Mouse (Mus musculus): ENCODE results near the gene Rpl7l1. TPM values are rescaled to one million over a fixed set of nuclear protein-coding genes. Genes with fewer than 3 reads are reported as not detected.

Rpl7l1 gene
- polyA plus RNA-seq (2016; fragmentation: Nextera tagmentation; extraction: Ambion mirVana), result 130 and 141 TPM in 2 replicates

DNA sequence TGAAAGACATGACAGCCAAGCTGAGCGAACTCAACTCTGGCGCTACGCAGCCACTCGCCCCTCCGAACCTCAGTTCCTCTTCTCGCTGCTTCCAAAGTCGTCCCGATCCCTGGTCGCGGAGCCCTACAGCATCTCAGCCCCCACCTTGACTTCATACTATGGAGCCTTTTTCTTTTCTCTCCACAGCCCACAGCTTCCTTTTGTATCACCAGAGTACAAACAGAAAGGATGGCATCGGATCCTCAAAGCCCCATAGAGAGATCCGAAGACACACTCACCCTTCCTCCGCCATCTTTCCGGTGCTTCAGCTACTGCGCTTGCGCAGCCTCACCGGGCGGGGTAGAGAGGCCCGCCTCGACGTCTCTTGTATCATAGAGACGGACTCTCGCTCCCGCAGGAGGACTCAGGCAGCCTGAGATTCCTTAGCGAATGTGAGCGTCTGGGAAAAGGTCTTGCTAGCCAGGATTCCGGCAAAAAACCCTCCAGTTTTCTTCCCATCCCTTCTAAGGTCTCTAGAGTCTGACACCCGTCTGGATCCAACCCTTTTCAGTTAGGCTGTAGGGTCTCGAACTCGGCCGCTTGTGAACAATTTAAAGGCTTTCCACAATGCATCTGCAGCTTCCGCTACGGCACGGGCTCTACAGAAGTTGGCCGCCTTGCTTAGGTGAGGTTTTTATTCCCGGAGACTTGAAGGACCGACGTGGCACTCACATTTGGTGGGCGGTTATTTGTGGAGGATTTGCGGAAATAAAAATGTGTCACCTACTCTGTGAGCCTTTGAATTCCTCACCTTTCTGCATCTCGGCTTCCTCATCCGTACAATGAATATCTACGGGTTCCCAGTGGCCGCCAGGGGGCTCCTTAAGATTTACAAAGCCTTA, at the start of gene Rpl7l1:
TSS of gene Rpl7l1 (minus strand) at position 332 of the 881 bp plus-strand sequence.
- H3K9ac ChIP-seq, result peak within 1 kb of the TSS; percentile 80
- peak within 1 kb of the TSS; percentile 63 for H3K4me2 ChIP-seq (replicated peaks)
- WGBS, result 1% methylated on average over 44 of the region's 44 CpGs
- H3K4me1 ChIP-seq, result peaks cover 12% of the 10 kb centered on the region
- H3K36me3 ChIP-seq, result peaks cover 31% of the 10 kb centered on the region
- H3K9me3 ChIP-seq (replicated peaks), result no peaks in the 10 kb centered on the region
- H3K4me3 ChIP-seq, result peak within 1 kb of the TSS; percentile 69
- H3K27me3 ChIP-seq, result no peaks in the 10 kb centered on the region
- peak within 1 kb of the TSS; percentile 92 for H3K27ac ChIP-seq
- ATAC-seq (ENCODE audit: low FRiP score), result peak; percentile 96

GRCm38 (mm10) chr17:46829856-46830535, 47.5 kb upstream of the Rpl7l1 start:
- no peaks in the 10 kb centered on the region for H3K9me3 ChIP-seq (replicated peaks)
- H3K27me3 ChIP-seq, result no peaks in the 10 kb centered on the region
- WGBS, result 90% methylated on average over 11 of the region's 11 CpGs
- H3K9ac ChIP-seq, result no peak overlapping the region
- no peak overlapping the region for H3K4me3 ChIP-seq
- H3K4me1 ChIP-seq, result no peaks in the 10 kb centered on the region
- ATAC-seq (ENCODE audit: low FRiP score), result no peak
- peaks cover 37% of the 10 kb centered on the region for H3K36me3 ChIP-seq
- H3K4me2 ChIP-seq (replicated peaks), result no peak overlapping the region
- H3K27ac ChIP-seq, result no peak overlapping the region

DNA sequence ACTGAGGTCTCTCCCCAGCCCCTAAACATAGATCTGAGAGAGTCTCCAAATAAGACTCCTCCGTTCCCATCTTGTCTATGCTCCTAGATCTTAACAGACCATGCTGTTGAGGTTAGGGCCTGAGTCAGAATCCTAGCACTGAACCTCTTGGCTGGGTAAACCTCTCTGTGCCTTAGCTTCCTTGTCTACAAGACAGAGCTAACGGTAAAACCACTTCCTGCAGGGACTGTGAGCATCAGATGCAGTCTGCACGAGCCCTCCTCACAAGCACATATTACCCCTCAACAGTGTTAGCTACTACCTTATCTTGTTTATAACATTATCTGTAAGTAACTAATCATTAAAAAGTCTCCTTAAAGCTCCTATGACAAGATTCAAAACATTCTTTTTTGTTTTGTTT, 46.5 kb upstream of the Rpl7l1 start:
- H3K36me3 ChIP-seq, result peaks cover 48% of the 10 kb centered on the region
- no peak overlapping the region for H3K4me3 ChIP-seq
- no peak overlapping the region for H3K9ac ChIP-seq
- H3K27ac ChIP-seq, result no peak overlapping the region
- no peak for ATAC-seq (ENCODE audit: low FRiP score)
- WGBS, result 92% methylated on average over 3 of the region's 3 CpGs
- H3K27me3 ChIP-seq, result no peaks in the 10 kb centered on the region
- H3K4me2 ChIP-seq (replicated peaks), result no peak overlapping the region
- H3K4me1 ChIP-seq, result no peaks in the 10 kb centered on the region
- no peaks in the 10 kb centered on the region for H3K9me3 ChIP-seq (replicated peaks)

- no peak for ATAC-seq (ENCODE audit: low FRiP score)
- Histone ChIP-seq H3K9ac (no peak overlapping the region), H3K27me3 (no peaks in the 10 kb centered on the region), H3K36me3 (peaks cover 80% of the 10 kb centered on the region), H3K4me3 (no peak overlapping the region), H3K4me1 (no peaks in the 10 kb centered on the region), H3K4me2 (replicated peaks) (no peak overlapping the region), H3K27ac (no peak overlapping the region), H3K9me3 (replicated peaks) (no peaks in the 10 kb centered on the region)
- 90% methylated on average over 8 of the region's 8 CpGs for WGBS
Measured at GRCm38 (mm10) chr17:46823091-46823490, 40.6 kb upstream of the Rpl7l1 start.

DNA sequence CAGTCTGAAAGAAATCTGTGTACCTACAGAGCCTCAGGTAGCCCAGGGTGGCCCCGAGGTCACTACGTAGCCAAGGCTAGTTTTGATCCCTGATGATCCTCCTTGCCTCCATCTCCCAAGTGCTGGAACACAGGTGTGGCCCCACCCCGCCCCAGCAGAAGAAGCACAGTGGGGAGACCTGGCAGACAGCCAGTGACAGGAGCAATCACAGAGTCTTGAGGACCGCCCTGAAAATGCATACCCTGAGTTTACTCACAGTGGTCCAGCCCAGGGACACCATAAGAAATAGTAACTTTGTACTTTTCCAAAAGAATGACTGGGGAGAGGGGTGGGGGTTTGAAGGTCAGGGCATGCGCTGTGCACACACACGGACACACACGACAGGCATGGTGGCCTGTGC, 38.2 kb upstream of the Rpl7l1 start:
- Histone ChIP-seq H3K27ac (no peak overlapping the region), H3K27me3 (no peaks in the 10 kb centered on the region), H3K4me3 (no peak overlapping the region), H3K9me3 (replicated peaks) (no peaks in the 10 kb centered on the region), H3K4me2 (replicated peaks) (no peak overlapping the region), H3K4me1 (no peaks in the 10 kb centered on the region), H3K9ac (no peak overlapping the region), H3K36me3 (peaks cover 66% of the 10 kb centered on the region)
- 93% methylated on average over 7 of the region's 7 CpGs for WGBS
- no peak for ATAC-seq (ENCODE audit: low FRiP score)

- WGBS, result 88% methylated on average over 12 of the region's 12 CpGs
- H3K9me3 ChIP-seq (replicated peaks), result no peaks in the 10 kb centered on the region
- ATAC-seq (ENCODE audit: low FRiP score), result no peak
- H3K36me3 ChIP-seq, result peaks cover 48% of the 10 kb centered on the region
- H3K4me1 ChIP-seq, result no peaks in the 10 kb centered on the region
- no peak overlapping the region for H3K4me2 ChIP-seq (replicated peaks)
- no peak overlapping the region for H3K4me3 ChIP-seq
- no peaks in the 10 kb centered on the region for H3K27me3 ChIP-seq
- no peak overlapping the region for H3K9ac ChIP-seq
- H3K27ac ChIP-seq, result no peak overlapping the region
Measured at GRCm38 (mm10) chr17:46817734-46818158, 35.3 kb upstream of the Rpl7l1 start.

DNA sequence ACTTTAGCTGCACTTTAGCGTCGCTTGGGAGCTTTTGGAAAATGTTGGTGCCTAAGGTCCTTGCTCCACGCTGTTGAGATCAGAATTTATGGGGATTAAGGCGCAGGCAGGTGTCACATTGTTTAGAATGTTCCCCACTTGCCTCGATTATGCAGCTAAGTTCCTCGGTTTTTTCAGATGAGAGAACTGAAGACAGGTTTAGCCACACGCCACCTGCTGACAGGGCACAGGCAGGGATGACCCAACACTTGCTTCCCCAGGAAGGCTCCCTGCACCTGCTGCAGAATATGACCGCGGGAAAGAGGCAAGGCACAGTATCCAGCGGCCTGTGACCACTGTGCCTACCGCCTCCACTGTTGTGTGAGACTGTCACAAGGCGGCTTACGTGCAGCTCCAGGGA, 33.8 kb upstream of the Rpl7l1 start:
- no peaks in the 10 kb centered on the region for H3K9me3 ChIP-seq (replicated peaks)
- WGBS, result 78% methylated on average over 13 of the region's 13 CpGs
- no peak overlapping the region for H3K9ac ChIP-seq
- no peak overlapping the region for H3K4me2 ChIP-seq (replicated peaks)
- ATAC-seq (ENCODE audit: low FRiP score), result 0 out of 2 replicates have a peak, but pooled peaks have one; percentile 22
- no peak overlapping the region for H3K4me3 ChIP-seq
- H3K36me3 ChIP-seq, result peaks cover 50% of the 10 kb centered on the region
- H3K27ac ChIP-seq, result no peak overlapping the region
- no peaks in the 10 kb centered on the region for H3K4me1 ChIP-seq
- H3K27me3 ChIP-seq, result no peaks in the 10 kb centered on the region

DNA sequence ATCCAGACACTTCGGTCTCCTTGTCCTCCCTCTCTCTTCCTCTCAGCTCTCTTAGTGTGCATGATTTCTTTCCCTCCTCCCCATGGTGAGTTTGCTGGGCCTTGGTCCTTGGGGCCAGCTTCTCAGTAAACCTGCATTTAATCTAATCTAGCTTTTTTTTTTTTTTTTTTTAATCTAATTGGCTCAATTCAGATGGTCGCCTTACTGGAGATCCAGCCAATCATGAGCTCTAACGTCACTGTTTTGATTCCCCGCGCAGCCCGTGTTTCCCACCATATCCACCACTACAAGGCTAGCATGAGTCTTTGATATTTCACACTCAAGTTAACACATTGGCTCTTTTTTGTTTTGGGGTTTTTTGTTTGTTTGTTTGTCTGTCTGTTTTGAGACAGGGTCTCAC, 32.0 kb upstream of the Rpl7l1 start:
- Histone ChIP-seq H3K4me3 (no peak overlapping the region), H3K4me1 (no peaks in the 10 kb centered on the region), H3K27me3 (no peaks in the 10 kb centered on the region), H3K9ac (no peak overlapping the region), H3K9me3 (replicated peaks) (no peaks in the 10 kb centered on the region), H3K27ac (no peak overlapping the region), H3K36me3 (peaks cover 45% of the 10 kb centered on the region), H3K4me2 (replicated peaks) (no peak overlapping the region)
- 90% methylated on average over 6 of the region's 6 CpGs for WGBS
- ATAC-seq (ENCODE audit: low FRiP score), result no peak

DNA sequence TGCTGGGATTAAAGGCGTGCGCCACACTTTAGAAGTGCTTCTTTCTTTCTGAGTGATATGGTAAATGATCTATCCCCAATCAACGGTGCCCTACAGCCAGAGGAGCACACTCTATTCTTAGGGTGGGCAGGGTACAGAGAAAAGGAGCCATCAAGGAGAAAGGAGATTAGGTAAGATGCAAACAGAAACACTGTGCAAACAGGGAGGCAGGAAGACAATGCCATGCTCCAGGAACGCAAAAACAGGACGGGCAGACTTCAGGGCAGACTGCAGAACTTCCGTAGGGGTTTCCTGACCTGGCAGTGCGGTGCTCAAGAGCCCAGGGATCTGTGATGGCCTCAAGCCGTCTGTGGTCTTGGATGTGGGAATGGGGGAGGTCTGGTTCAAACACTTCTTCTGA, 31.2 kb upstream of the Rpl7l1 start:
- Histone ChIP-seq H3K36me3 (peaks cover 43% of the 10 kb centered on the region), H3K4me3 (no peak overlapping the region), H3K27ac (no peak overlapping the region), H3K27me3 (no peaks in the 10 kb centered on the region), H3K4me1 (no peaks in the 10 kb centered on the region), H3K9ac (no peak overlapping the region), H3K9me3 (replicated peaks) (no peaks in the 10 kb centered on the region), H3K4me2 (replicated peaks) (no peak overlapping the region)
- no peak for ATAC-seq (ENCODE audit: low FRiP score)
- WGBS, result 87% methylated on average over 8 of the region's 8 CpGs

GRCm38 (mm10) chr17:46812442-46812841, 30.0 kb upstream of the Rpl7l1 start:
- Histone ChIP-seq H3K27ac (no peak overlapping the region), H3K4me2 (replicated peaks) (no peak overlapping the region), H3K9me3 (replicated peaks) (no peaks in the 10 kb centered on the region), H3K9ac (no peak overlapping the region), H3K36me3 (peaks cover 48% of the 10 kb centered on the region), H3K4me1 (no peaks in the 10 kb centered on the region), H3K4me3 (no peak overlapping the region), H3K27me3 (no peaks in the 10 kb centered on the region)
- no peak for ATAC-seq (ENCODE audit: low FRiP score)
- WGBS, result 80% methylated on average over 1 of the region's 1 CpGs

GRCm38 (mm10) chr17:46810672-46811071, 28.2 kb upstream of the Rpl7l1 start:
- Histone ChIP-seq H3K27ac (no peak overlapping the region), H3K4me1 (no peaks in the 10 kb centered on the region), H3K4me3 (no peak overlapping the region), H3K9me3 (replicated peaks) (no peaks in the 10 kb centered on the region), H3K27me3 (no peaks in the 10 kb centered on the region), H3K4me2 (replicated peaks) (no peak overlapping the region), H3K36me3 (peaks cover 63% of the 10 kb centered on the region), H3K9ac (no peak overlapping the region)
- no peak for ATAC-seq (ENCODE audit: low FRiP score)
- 94% methylated on average over 3 of the region's 3 CpGs for WGBS

DNA sequence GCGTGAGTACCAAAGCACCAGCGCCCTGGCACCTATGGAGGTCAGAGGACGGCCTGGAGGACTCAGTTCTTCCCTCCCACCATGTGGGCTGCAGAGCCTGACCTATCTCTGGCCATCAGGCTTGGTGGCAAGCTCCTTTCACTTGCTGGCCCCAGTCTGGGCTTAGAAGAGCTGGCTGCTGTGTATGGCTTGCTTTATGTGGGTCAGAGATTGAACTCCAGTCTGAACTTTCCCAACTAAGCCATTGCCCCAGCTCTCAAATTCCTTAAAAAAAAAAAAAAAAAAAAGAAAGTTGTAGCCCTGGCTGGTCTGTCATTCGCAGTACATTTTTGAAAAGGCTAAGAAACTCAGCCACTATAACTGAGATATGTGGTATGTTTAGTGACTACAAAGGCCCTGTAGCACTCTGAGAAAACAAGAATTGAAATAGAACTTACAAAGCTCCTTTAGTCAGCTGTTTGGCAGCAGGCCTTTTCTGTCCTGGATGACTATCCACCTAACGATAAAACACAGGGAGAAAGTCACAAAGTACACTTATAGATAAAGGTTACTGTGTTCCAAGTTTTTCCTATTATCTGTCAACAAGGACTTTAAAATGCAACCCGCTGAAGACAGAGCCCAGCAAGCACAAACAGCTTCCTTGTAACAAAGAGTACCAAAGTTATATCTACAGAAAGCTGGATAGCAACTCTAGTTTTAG, 26.8 kb upstream of the Rpl7l1 start:
- Histone ChIP-seq H3K4me1 (no peaks in the 10 kb centered on the region), H3K4me3 (no peak overlapping the region), H3K9ac (no peak overlapping the region), H3K9me3 (replicated peaks) (no peaks in the 10 kb centered on the region), H3K27me3 (no peaks in the 10 kb centered on the region), H3K4me2 (replicated peaks) (no peak overlapping the region), H3K36me3 (peaks cover 69% of the 10 kb centered on the region), H3K27ac (no peak overlapping the region)
- no peak for ATAC-seq (ENCODE audit: low FRiP score)
- 91% methylated on average over 6 of the region's 6 CpGs for WGBS

All from hindbrain, embryonic 12.5 days (tissue).